Mouse (Mus musculus) hindbrain, embryonic 14.5 days (tissue): ENCODE results near the gene Casz1. TPM values are rescaled to one million over a fixed set of nuclear protein-coding genes. Genes with fewer than 3 reads are reported as not detected.

Experiments
- ATAC-seq: fragments of 200-750 bp; cut with Nextera tagmentation; 2 replicates; pipeline ENCODE4 v1.8.0; 2017; ENCODE audit warnings: moderate number of reproducible peaks, mild to moderate bottlenecking, moderate TSS enrichment, moderate library complexity; ENCODE audit not compliant: low FRiP score
- DNase-seq: peaks from one replicate; pipeline ENCODE4 v3.0.0-alpha.2; 2015; ENCODE audit warnings: low spot score
- H3K27ac ChIP-seq: fragments of 300-500 bp; sonication (generic); 2 replicates; pipeline ENCODE4 v1.5.1; 2014; ENCODE audit warnings: mild to moderate bottlenecking, moderate library complexity
- H3K27me3 ChIP-seq: fragments of 300-500 bp; sonication (generic); 2 replicates; pipeline ENCODE4 v1.6.1; 2014; ENCODE audit warnings: mild to moderate bottlenecking, low read length, mixed read lengths; ENCODE audit not compliant: control insufficient read depth, insufficient read depth
- H3K36me3 ChIP-seq: fragments of 300-500 bp; sonication (generic); replicated peaks from 2 replicates; pipeline ENCODE4 v1.6.1; 2014; ENCODE audit not compliant: control insufficient read depth, insufficient read depth
- H3K4me1 ChIP-seq: fragments of 300-500 bp; sonication (generic); replicated peaks from 2 replicates; pipeline ENCODE4 v1.6.1; 2014; ENCODE audit warnings: antibody characterized with exemption, low read length, mixed read lengths; ENCODE audit not compliant: control insufficient read depth, insufficient read depth
- H3K4me2 ChIP-seq: fragments of 300-500 bp; sonication (generic); replicated peaks from 2 replicates; pipeline ENCODE4 v1.6.1; 2014; ENCODE audit warnings: mild to moderate bottlenecking, moderate library complexity
- H3K4me3 ChIP-seq: fragments of 300-500 bp; sonication (generic); replicated peaks from 2 replicates; pipeline ENCODE4 v1.5.1; 2014; ENCODE audit warnings: mild to moderate bottlenecking, low read length
- H3K9ac ChIP-seq: fragments of 300-500 bp; sonication (generic); 2 replicates; pipeline ENCODE4 v1.6.1; 2014
- H3K9me3 ChIP-seq: fragments of 300-500 bp; sonication (generic); 2 replicates; pipeline ENCODE4 v1.6.1; 2016; ENCODE audit warnings: low read length; ENCODE audit not compliant: control insufficient read depth
- WGBS: fragments of 180-500 bp; shearing (Covaris S2); extraction: QIAGEN DNeasy Blood & Tissue Kit; methylation state at CpG from one replicate; pipeline ENCODE4 v1.1.7; 2014; 5-methylcytosine and 5-hydroxymethylcytosine counted together
- polyA plus RNA-seq: library from polyadenylated mRNA; unstranded; fragments of >200 nt; fragmentation: Nextera tagmentation; extraction: Ambion mirVana; gene quantifications from 2 replicates; pipeline ENCODE4 v1.2.1, GENCODE M21; 2014

The Casz1 gene
- polyA plus RNA-seq, 1 experiment from 2014 or later: 7.1 TPM

GRCm38 (mm10) chr4:148772658-148773057, 31.6 kb upstream of the Casz1 start:
- Histone ChIP-seq H3K9ac (no peak overlapping the region), H3K27me3 (peaks cover 29% of the 10 kb centered on the region), H3K4me1 (peaks cover 37% of the 10 kb centered on the region), H3K36me3 (no peaks in the 10 kb centered on the region), H3K9me3 (no peaks in the 10 kb centered on the region), H3K4me3 (no peak overlapping the region), H3K27ac (no peak overlapping the region), H3K4me2 (no peak overlapping the region)
- no peak for ATAC-seq
- WGBS: 81% methylated on average over 6 of the region's 6 CpGs
- DNase-seq: no peak

- Histone ChIP-seq H3K4me2 (no peak overlapping the region), H3K27me3 (peaks cover 30% of the 10 kb centered on the region), H3K36me3 (no peaks in the 10 kb centered on the region), H3K4me1 (peaks cover 27% of the 10 kb centered on the region), H3K4me3 (no peak overlapping the region), H3K9ac (no peak overlapping the region), H3K27ac (no peak overlapping the region), H3K9me3 (no peaks in the 10 kb centered on the region)
- 78% methylated on average over 6 of the region's 6 CpGs for WGBS
- ATAC-seq (no peak), DNase-seq (no peak)
Measured at GRCm38 (mm10) chr4:148774036-148774435, 30.2 kb upstream of the Casz1 start.

- no peak overlapping the region for H3K4me3 ChIP-seq
- H3K36me3 ChIP-seq: no peaks in the 10 kb centered on the region
- no peak overlapping the region for H3K4me2 ChIP-seq
- no peaks in the 10 kb centered on the region for H3K9me3 ChIP-seq
- peaks cover 23% of the 10 kb centered on the region for H3K4me1 ChIP-seq
- 50% methylated on average over 10 of the region's 10 CpGs for WGBS
- H3K27me3 ChIP-seq: peaks cover 29% of the 10 kb centered on the region
- H3K27ac ChIP-seq: no peak overlapping the region
- DNase-seq (no peak), ATAC-seq (no peak; the same call in 1 of the 2 replicates)
- no peak overlapping the region for H3K9ac ChIP-seq
Measured at GRCm38 (mm10) chr4:148775476-148776269, 28.6 kb upstream of the Casz1 start.

DNA sequence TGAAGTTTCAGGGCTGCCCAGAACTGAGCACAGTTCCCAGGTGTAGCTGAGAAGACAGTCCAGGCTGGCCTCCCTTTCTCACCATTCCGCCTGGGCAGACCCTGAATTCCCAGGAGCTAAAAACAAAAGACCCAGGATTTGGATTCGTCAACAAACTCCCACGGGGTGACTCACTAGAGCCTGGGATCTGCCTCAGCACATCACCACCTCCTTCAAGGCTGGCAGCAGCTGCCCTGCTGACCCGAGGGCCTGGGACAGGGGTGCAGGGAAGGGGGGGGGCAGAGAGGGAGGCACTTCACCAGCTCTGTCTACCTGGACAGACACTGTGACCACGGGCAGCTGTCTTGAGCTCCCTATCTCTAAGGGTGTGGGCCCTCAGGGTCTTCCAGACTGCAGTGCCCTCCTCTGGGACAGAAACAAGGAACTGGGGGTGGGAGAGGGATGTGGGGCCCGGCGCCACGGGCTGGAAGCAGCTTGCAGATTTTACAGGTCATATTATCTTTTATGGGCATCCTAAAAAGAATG, 24.1 kb upstream of the Casz1 start:
- H3K27me3 ChIP-seq: peaks cover 6% of the 10 kb centered on the region; the same call in 1 of the 2 replicates
- 41% methylated on average over 8 of the region's 8 CpGs for WGBS
- no peak overlapping the region for H3K27ac ChIP-seq
- no peak for ATAC-seq
- no peak overlapping the region for H3K4me2 ChIP-seq
- no peaks in the 10 kb centered on the region for H3K36me3 ChIP-seq
- peaks cover 7% of the 10 kb centered on the region; the same call in 1 of the 2 replicates for H3K4me1 ChIP-seq
- no peak overlapping the region for H3K4me3 ChIP-seq
- H3K9me3 ChIP-seq: no peaks in the 10 kb centered on the region
- DNase-seq: no peak
- no peak overlapping the region for H3K9ac ChIP-seq

GRCm38 (mm10) chr4:148781516-148781915, 22.7 kb upstream of the Casz1 start:
- Histone ChIP-seq H3K36me3 (no peaks in the 10 kb centered on the region), H3K4me1 (no peaks in the 10 kb centered on the region), H3K4me3 (no peak overlapping the region), H3K9ac (no peak overlapping the region), H3K27ac (no peak overlapping the region), H3K4me2 (no peak overlapping the region), H3K27me3 (peaks cover 12% of the 10 kb centered on the region; the same call in 1 of the 2 replicates), H3K9me3 (no peaks in the 10 kb centered on the region)
- 65% methylated on average over 7 of the region's 7 CpGs for WGBS
- no peak for ATAC-seq
- DNase-seq: peak; percentile 56

DNA sequence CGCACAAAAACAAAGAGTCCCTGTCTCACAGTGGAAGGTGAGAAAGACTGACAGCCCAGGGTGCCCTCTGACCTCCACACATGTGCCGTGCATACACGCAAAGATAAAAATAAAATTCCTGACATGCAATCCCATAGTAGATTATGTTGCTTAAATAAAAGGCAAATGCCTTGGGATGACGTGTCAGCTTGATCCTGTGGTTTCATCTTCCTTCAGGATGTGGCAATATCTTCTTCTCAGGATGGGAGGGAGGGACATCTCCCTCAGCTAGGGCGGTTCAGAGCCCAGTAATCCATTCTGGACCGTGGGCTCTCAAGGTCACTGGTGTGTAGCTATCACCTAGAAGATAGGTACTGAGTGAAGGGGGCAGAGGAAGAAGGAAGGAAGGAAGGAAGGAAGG, 21.3 kb upstream of the Casz1 start:
- H3K27ac ChIP-seq: no peak overlapping the region
- no peak overlapping the region for H3K4me2 ChIP-seq
- no peak overlapping the region for H3K4me3 ChIP-seq
- 81% methylated on average over 6 of the region's 6 CpGs for WGBS
- H3K36me3 ChIP-seq: no peaks in the 10 kb centered on the region
- ATAC-seq (no peak), DNase-seq (no peak)
- no peaks in the 10 kb centered on the region for H3K9me3 ChIP-seq
- H3K27me3 ChIP-seq: peaks cover 12% of the 10 kb centered on the region; the same call in 1 of the 2 replicates
- H3K4me1 ChIP-seq: no peaks in the 10 kb centered on the region
- no peak overlapping the region for H3K9ac ChIP-seq

- Histone ChIP-seq H3K27me3 (peaks cover 15% of the 10 kb centered on the region), H3K9ac (no peak overlapping the region), H3K36me3 (no peaks in the 10 kb centered on the region), H3K4me2 (no peak overlapping the region), H3K4me3 (no peak overlapping the region), H3K9me3 (no peaks in the 10 kb centered on the region), H3K27ac (no peak overlapping the region), H3K4me1 (no peaks in the 10 kb centered on the region)
- DNase-seq (no peak), ATAC-seq (no peak)
- 84% methylated on average over 6 of the region's 6 CpGs for WGBS
Measured at GRCm38 (mm10) chr4:148783760-148784159, 20.5 kb upstream of the Casz1 start.

DNA sequence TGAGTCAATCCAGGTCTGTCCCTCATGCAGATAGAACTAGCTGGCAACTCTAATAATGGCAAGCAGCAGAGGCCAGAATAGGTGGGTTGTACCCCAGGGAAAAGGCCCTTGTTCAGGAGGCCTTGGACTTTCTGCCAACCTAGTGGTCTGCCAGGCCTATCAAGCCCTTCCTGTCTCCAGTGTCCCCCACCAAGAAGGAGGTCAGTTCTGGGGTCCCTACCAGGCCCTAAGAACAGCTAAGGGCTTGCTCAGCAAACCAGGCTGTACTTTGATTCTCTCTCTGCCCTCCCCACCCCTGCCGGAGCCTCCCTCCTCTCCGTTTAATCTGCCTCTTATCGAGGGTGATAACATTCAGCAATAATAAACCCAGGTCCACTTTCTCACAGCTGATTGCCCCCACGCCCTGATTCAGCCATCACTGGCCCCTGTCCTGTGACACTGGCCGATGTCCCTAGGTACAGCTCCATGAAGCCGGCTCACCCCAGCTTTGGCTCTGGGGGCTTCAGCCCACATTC, 19.1 kb upstream of the Casz1 start:
- Histone ChIP-seq H3K9me3 (no peaks in the 10 kb centered on the region), H3K4me3 (no peak overlapping the region), H3K9ac (no peak overlapping the region), H3K4me2 (no peak overlapping the region), H3K36me3 (no peaks in the 10 kb centered on the region), H3K4me1 (no peaks in the 10 kb centered on the region), H3K27me3 (peaks cover 9% of the 10 kb centered on the region; the same call in 1 of the 2 replicates), H3K27ac (no peak overlapping the region)
- ATAC-seq: no peak
- 92% methylated on average over 6 of the region's 6 CpGs for WGBS
- DNase-seq: no peak

DNA sequence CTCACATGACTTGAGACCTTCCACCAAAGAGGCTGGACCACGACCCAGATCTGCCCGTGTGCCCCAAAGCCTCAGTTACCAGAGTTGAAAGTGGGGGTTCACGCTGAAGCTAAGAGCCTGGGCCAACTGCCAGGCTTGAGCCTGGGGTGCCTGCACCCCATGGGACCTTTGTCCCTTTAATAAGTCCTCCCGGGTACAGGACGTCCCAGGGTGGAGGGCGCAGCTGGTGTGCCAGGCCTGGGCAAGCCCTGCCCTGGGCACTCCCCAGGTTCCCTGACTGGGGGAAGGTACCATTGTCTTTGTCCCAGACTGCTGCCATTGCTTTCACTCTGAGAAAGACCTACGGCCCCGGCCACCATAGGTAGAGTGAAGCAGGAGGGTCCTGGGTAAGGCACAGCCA, 18.2 kb upstream of the Casz1 start:
- H3K9ac ChIP-seq: no peak overlapping the region
- no peak for DNase-seq
- no peaks in the 10 kb centered on the region for H3K4me1 ChIP-seq
- H3K4me3 ChIP-seq: no peak overlapping the region
- ATAC-seq: no peak
- H3K27me3 ChIP-seq: peaks cover 9% of the 10 kb centered on the region; the same call in 1 of the 2 replicates
- WGBS: 62% methylated on average over 8 of the region's 8 CpGs
- H3K9me3 ChIP-seq: no peaks in the 10 kb centered on the region
- H3K4me2 ChIP-seq: no peak overlapping the region
- H3K36me3 ChIP-seq: no peaks in the 10 kb centered on the region
- H3K27ac ChIP-seq: no peak overlapping the region
